Mouse (Mus musculus) limb, embryonic 10.5 days (tissue): ENCODE measurements around the gene Gm20834. TPM values are rescaled to one million over a fixed set of nuclear protein-coding genes. Genes with fewer than 3 reads are reported as not detected.
"Not testable (repeated sequence)": the region's sequence is repeated elsewhere in the genome, so short reads cannot be mapped to it uniquely, and the experiment has no call there.

ENCODE experiments used
- DNase-seq: peaks from one replicate; pipeline ENCODE4 v3.0.0-alpha.2; 2017; ENCODE audit warnings: low spot score
- H3K27ac ChIP-seq: fragments of 300-500 bp; sonication (generic); 2 replicates; pipeline ENCODE4 v1.5.1; 2016; ENCODE audit warnings: mild to moderate bottlenecking
- H3K27me3 ChIP-seq: fragments of 300-500 bp; sonication (generic); 2 replicates; pipeline ENCODE4 v1.6.1; 2016; ENCODE audit warnings: low read depth, mild to moderate bottlenecking; ENCODE audit not compliant: poor library complexity, severe bottlenecking
- H3K36me3 ChIP-seq: fragments of 300-500 bp; sonication (generic); 2 replicates; pipeline ENCODE4 v1.6.1; 2016; ENCODE audit warnings: mild to moderate bottlenecking, moderate library complexity
- H3K4me1 ChIP-seq: fragments of 300-500 bp; sonication (generic); 2 replicates; pipeline ENCODE4 v1.6.1; 2016
- H3K4me3 ChIP-seq: fragments of 300-500 bp; sonication (generic); 2 replicates; pipeline ENCODE4 v1.5.1; 2016; ENCODE audit warnings: mild to moderate bottlenecking, moderate library complexity
- H3K9me3 ChIP-seq: fragments of 300-500 bp; sonication (generic); replicated peaks from 2 replicates; pipeline ENCODE4 v1.6.1; 2016; ENCODE audit warnings: mild to moderate bottlenecking
- WGBS: fragments of 180-500 bp; shearing (Covaris S2); methylation state at CpG from one replicate; pipeline ENCODE4 v1.1.7; 2016; 5-methylcytosine and 5-hydroxymethylcytosine counted together
- polyA plus RNA-seq: library from polyadenylated mRNA; unstranded; fragments of >200 nt; fragmentation: Nextera tagmentation; extraction: Ambion mirVana; gene quantifications from 2 replicates; pipeline ENCODE4 v1.2.1, GENCODE M21; 2016

Gene Gm20834
- polyA plus RNA-seq = not detected in 2 replicates

DNA sequence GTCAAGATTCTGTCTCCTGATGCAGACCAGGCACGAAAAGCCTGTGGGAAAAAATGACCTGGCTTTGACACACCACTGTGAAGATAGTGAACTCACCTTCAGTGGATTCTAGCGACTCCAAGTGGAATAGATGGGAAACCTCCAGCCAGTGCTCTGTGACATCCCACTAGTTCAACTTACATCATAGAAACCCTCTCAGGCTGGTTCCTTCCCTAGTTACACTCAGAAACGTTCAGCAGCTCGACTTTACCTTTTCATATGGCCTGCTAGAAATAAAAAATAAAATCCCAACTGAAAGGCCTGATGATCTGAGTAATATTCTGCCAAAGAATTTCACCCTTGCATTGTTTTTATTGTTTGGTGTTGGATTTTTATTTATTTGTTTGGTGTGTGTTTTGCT lies at the start of gene Gm20834:
Gene Gm20834 (minus strand): TSS at position 101 of the 400 bp plus-strand sequence.
- not testable (repeated sequence) for H3K4me3 ChIP-seq, H3K27me3 ChIP-seq, DNase-seq, H3K36me3 ChIP-seq, H3K4me1 ChIP-seq, H3K9me3 ChIP-seq, H3K27ac ChIP-seq
- WGBS = 50% methylated on average over 4 of the region's 4 CpGs

Other genes starting within 250 kb of the Gm20834 start
- gene Gm21310, start 177.4 kb downstream of the Gm20834 start, polyA plus RNA-seq = not detected in 2 replicates
- gene Gm28510, start 88.1 kb upstream of the Gm20834 start, polyA plus RNA-seq = not detected in 2 replicates
- not detected in 2 replicates for gene Gm20737, start 211.5 kb upstream of the Gm20834 start, polyA plus RNA-seq
- gene Gm21775, start 228.9 kb upstream of the Gm20834 start, polyA plus RNA-seq = not detected in 2 replicates